ENCODE assay signal across 9 mouse cellular contexts in genomic region chr7:91543286-91543650, GRCm38 (mm10).
A peak's percentile ranks its signal among the peaks of the same experiment; 100 is the strongest.
DNase-seq lines count a peak whose midpoint lies in the region; ATAC-seq lines count a peak whose summit lies in the region.
"Had no signal": no experiment of that assay in that cellular context is flagged by ENCODE, and none has a peak within 500 bp of the region (broad histone marks: within the 10 kb centered on the region; RNA-seq: fewer than 3 reads in every experiment).

No protein-coding gene starts in this region.

- ATAC-seq in heart, embryonic 16.5 days (replicated peaks; ENCODE audit: extremely low read depth, insufficient read depth, low FRiP score): no peak
- ATAC-seq in embryonic facial prominence, embryonic 15.5 days (ENCODE audit: insufficient number of reproducible peaks, low FRiP score, low TSS enrichment, low read depth): no peak
- ATAC-seq in intestine, embryonic 16.5 days: no peak
- peak; percentile 72 for ATAC-seq in midbrain, embryonic 16.5 days

- peaks cover 4% of the 10 kb centered on the region; the same call in 1 of the 2 replicates for H3K4me1 ChIP-seq in heart, embryonic 16.5 days (ENCODE audit: control insufficient read depth, insufficient read depth, low read length)
- peaks cover 10% of the 10 kb centered on the region for H3K4me1 ChIP-seq in embryonic facial prominence, embryonic 15.5 days
- H3K4me1 ChIP-seq in intestine, embryonic 16.5 days (ENCODE audit: control insufficient read depth, insufficient read depth, low read length): 0 out of 2 replicates have a peak, but pooled peaks cover 4% of the 10 kb centered on the region
- peaks cover 6% of the 10 kb centered on the region; the same call in 1 of the 2 replicates for H3K4me1 ChIP-seq in midbrain, embryonic 16.5 days (ENCODE audit: control insufficient read depth, insufficient read depth, low read length)

- H3K9me3 ChIP-seq in heart, embryonic 16.5 days (replicated peaks; ENCODE audit: control insufficient read depth, low read length): no peaks in the 10 kb centered on the region
- no peaks in the 10 kb centered on the region for H3K9me3 ChIP-seq in embryonic facial prominence, embryonic 15.5 days (replicated peaks)
- no peaks in the 10 kb centered on the region for H3K9me3 ChIP-seq in intestine, embryonic 16.5 days (ENCODE audit: control insufficient read depth, low read length)
- no peaks in the 10 kb centered on the region for H3K9me3 ChIP-seq in midbrain, embryonic 16.5 days (replicated peaks; ENCODE audit: control insufficient read depth, low read length, poor library complexity, severe bottlenecking)

- 37% methylated on average over 4 of the region's 4 CpGs for WGBS in heart, embryonic 16.5 days
- WGBS in embryonic facial prominence, embryonic 15.5 days: 37% methylated on average over 4 of the region's 4 CpGs
- 34% methylated on average over 4 of the region's 4 CpGs for WGBS in intestine, embryonic 16.5 days
- 30% methylated on average over 4 of the region's 4 CpGs for WGBS in midbrain, embryonic 16.5 days

- H3K4me3 ChIP-seq in heart, embryonic 16.5 days (ENCODE audit: low read length): peak overlapping the region; percentile 49
- peak overlapping the region; percentile 37 for H3K4me3 ChIP-seq in embryonic facial prominence, embryonic 15.5 days (replicated peaks)
- H3K4me3 ChIP-seq in intestine, embryonic 16.5 days (ENCODE audit: low read length): peak overlapping the region; percentile 43
- H3K4me3 ChIP-seq in midbrain, embryonic 16.5 days (ENCODE audit: low read depth, low read length): peak overlapping the region; percentile 58

- H3K9ac ChIP-seq in heart, embryonic 16.5 days (ENCODE audit: low read length): no peak overlapping the region
- H3K9ac ChIP-seq in embryonic facial prominence, embryonic 15.5 days: no peak overlapping the region
- H3K9ac ChIP-seq in intestine, embryonic 16.5 days (ENCODE audit: low read depth, low read length): 0 out of 2 replicates have a peak overlapping the region, but pooled peaks have one; percentile 23
- H3K9ac ChIP-seq in midbrain, embryonic 16.5 days (ENCODE audit: low read depth, low read length): peak overlapping the region; percentile 65

- no peaks in the 10 kb centered on the region for H3K36me3 ChIP-seq in heart, embryonic 16.5 days (ENCODE audit: control insufficient read depth, insufficient read depth)
- H3K36me3 ChIP-seq in embryonic facial prominence, embryonic 15.5 days: no peaks in the 10 kb centered on the region
- H3K36me3 ChIP-seq in intestine, embryonic 16.5 days (ENCODE audit: control insufficient read depth, insufficient read depth, low read length): no peaks in the 10 kb centered on the region
- no peaks in the 10 kb centered on the region for H3K36me3 ChIP-seq in midbrain, embryonic 16.5 days (ENCODE audit: control insufficient read depth, insufficient read depth, low read length)

- H3K4me2 ChIP-seq in heart, embryonic 16.5 days (ENCODE audit: low read depth, low read length): peak overlapping the region; percentile 77
- peak overlapping the region; percentile 73 for H3K4me2 ChIP-seq in embryonic facial prominence, embryonic 15.5 days (replicated peaks)
- H3K4me2 ChIP-seq in intestine, embryonic 16.5 days (ENCODE audit: low read depth, low read length): peak overlapping the region; percentile 60
- peak overlapping the region; percentile 82 for H3K4me2 ChIP-seq in midbrain, embryonic 16.5 days (ENCODE audit: low read length)

- DNase-seq in heart, adult 18-20 months: no peak
- DNase-seq in gastrocnemius, postnatal 4 days (ENCODE audit: low spot score in 2 of 2): no peak
- no peak for DNase-seq in left cerebral cortex, adult 9 months (ENCODE audit: low spot score in 2 of 2)
- DNase-seq in gastrocnemius, postnatal 14 days: no peak

- intact Hi-C loops in gastrocnemius, postnatal 14 days (cut with DNase I; ENCODE audit: low total_unique reads): no loop called here

- H3K27ac ChIP-seq in heart, embryonic 16.5 days (ENCODE audit: low read length): no peak overlapping the region
- H3K27ac ChIP-seq in embryonic facial prominence, embryonic 15.5 days (replicated peaks): no peak overlapping the region
- H3K27ac ChIP-seq in intestine, embryonic 16.5 days (ENCODE audit: low read length): no peak overlapping the region
- H3K27ac ChIP-seq in midbrain, embryonic 16.5 days (ENCODE audit: low read length): peak overlapping the region; percentile 71

- H3K27me3 ChIP-seq in heart, embryonic 16.5 days (ENCODE audit: control insufficient read depth, insufficient read depth, low read length): peaks cover 2% of the 10 kb centered on the region; the same call in 1 of the 2 replicates
- H3K27me3 ChIP-seq in embryonic facial prominence, embryonic 15.5 days: peaks cover 21% of the 10 kb centered on the region
- H3K27me3 ChIP-seq in intestine, embryonic 16.5 days (replicated peaks; ENCODE audit: control insufficient read depth, insufficient read depth, low read length): no peaks in the 10 kb centered on the region
- H3K27me3 ChIP-seq in midbrain, embryonic 16.5 days (ENCODE audit: control insufficient read depth, insufficient read depth, low read depth, low read length): no peaks in the 10 kb centered on the region
- H3K27me3 ChIP-seq: CH12.LX had no signal

Comparison
In these comparisons a context has a peak if more than half of its experiments do, and no peak if none do; other contexts are left out.
1. H3K9ac ChIP-seq: peak in intestine, embryonic 16.5 days (single experiment) and midbrain, embryonic 16.5 days (single experiment); none in heart, embryonic 16.5 days (single experiment) and embryonic facial prominence, embryonic 15.5 days (single experiment).
2. Peak in every context shown above with its lines, with median percentiles within 50 percentile points of each other: H3K4me2 ChIP-seq and H3K4me3 ChIP-seq.